Mouse (Mus musculus) cerebellum, adult 2 months (tissue): ENCODE measurements around the gene Mlst8. TPM values are rescaled to one million over a fixed set of nuclear protein-coding genes. Genes with fewer than 3 reads are reported as not detected.

Experiments used
- DNase-seq, 2 experiments: peaks; one replicate each; pipeline ENCODE4 v3.0.0; 2021
- H3K27ac ChIP-seq: fragments of 200-500 bp; 2 replicates; pipeline ENCODE4 v1.5.1; 2012; ENCODE audit warnings: low read length, control low read depth, inconsistent platforms; ENCODE audit not compliant: insufficient read depth
- H3K27me3 ChIP-seq: fragments of 200-500 bp; 2 replicates; pipeline ENCODE4 v1.6.1; 2012; ENCODE audit warnings: inconsistent platforms, mild to moderate bottlenecking, low read length, moderate library complexity; ENCODE audit not compliant: control insufficient read depth, insufficient read depth
- H3K4me1 ChIP-seq: fragments of 200-500 bp; 2 replicates; pipeline ENCODE4 v1.6.1; 2011; ENCODE audit warnings: low read length; ENCODE audit not compliant: control insufficient read depth, insufficient read depth
- H3K4me3 ChIP-seq: fragments of 200-500 bp; replicated peaks from 2 replicates; pipeline ENCODE3; 2011; ENCODE audit warnings: mild to moderate bottlenecking, low read depth, low read length, control low read depth; ENCODE audit not compliant: insufficient read depth
- CTCF ChIP-seq: fragments of 200-500 bp; IDR thresholded peaks from 2 replicates; pipeline ENCODE4 v1.5.1; 2011; ENCODE audit warnings: low read depth, mild to moderate bottlenecking, control low read depth, low read length, moderate library complexity, borderline replicate concordance; ENCODE audit not compliant: insufficient read depth
- POLR2A ChIP-seq: fragments of 200-500 bp; IDR thresholded peaks from 2 replicates; pipeline ENCODE4 v1.6.1; 2011; ENCODE audit warnings: low read length, control low read depth, borderline replicate concordance; ENCODE audit not compliant: insufficient read depth
- WGBS: fragments of 180-500 bp; shearing (Covaris S2); methylation state at CpG from one replicate; pipeline ENCODE4 v1.1.7; 2018; 5-methylcytosine and 5-hydroxymethylcytosine counted together
- polyA plus RNA-seq: library from polyadenylated mRNA; depleted of rRNA; stranded (reverse); fragments of >200 nt; gene quantifications from 2 replicates; pipeline ENCODE4 v1.2.3, GENCODE M21; 2012; rRNA removed

Mlst8 gene
- 55.9 and 63.5 TPM in 2 replicates for polyA plus RNA-seq

DNA sequence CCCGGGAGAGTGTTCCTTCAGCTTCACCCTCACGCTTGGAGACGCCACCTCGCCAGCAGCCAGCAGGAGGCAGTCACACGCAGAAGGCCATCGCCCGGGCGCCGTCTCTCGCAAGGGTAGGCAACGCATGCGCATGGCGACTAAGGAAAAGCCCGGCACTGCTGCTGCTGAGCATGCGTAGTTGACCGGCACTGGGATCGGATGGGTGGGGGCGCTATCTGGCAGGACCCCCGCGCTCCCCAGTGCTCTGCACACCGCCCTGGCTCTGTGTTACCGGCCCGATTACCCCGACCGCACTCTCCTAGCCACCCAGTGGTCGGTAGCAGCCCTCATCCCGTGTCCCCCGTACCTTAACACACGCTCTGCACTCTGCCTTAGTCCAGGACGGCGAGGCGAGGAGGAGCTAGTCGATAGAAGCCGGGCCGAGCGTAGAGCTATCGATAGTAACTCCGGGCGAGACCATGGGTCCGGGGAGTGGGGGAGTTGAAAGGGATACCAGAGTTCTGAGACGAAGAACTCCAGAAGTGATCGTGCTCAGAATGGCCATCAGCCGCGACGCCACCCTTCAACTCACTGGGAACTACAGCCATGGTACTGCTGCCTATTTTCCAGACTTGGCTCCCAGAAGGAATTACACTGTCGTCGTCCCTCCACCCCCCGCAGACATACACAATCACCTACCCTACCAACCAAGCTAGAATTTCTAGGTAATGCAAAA, at the start of gene Mlst8:
Mlst8 (minus strand) TSS at position 416 of the 718 bp plus-strand sequence.
- no peaks in the 10 kb centered on the region for H3K27me3 ChIP-seq
- peaks cover 14% of the 10 kb centered on the region for H3K4me1 ChIP-seq
- DNase-seq: peak; percentile 97 to 100
- under 1% methylated on average over 48 of the region's 48 CpGs for WGBS
- peak; percentile 96 for TF ChIP-seq POLR2A
- peak; percentile 84 for TF ChIP-seq CTCF
- peak within 1 kb of the TSS; percentile 94 for H3K27ac ChIP-seq
- peak within 1 kb of the TSS; percentile 89 for H3K4me3 ChIP-seq

DNA sequence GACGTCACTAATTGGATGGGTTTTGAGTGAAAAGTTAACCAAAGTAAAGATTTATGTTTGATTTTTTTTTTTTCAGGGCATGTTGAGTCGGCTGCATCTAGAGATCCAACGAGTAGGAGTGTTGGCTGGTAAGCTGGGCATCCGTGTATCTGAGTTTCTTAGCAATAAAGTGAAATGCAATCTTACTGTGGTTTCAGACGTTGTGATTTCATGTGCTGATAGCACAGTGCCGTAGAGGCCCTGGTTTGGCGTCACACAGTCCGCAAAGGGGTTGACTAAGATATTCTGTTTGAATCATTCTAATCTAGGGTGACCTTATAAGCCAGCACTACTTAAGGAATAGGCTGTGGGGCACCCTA, 49.7 kb upstream of the Mlst8 start:
- Histone ChIP-seq H3K4me3 (peak overlapping the region; percentile 66), H3K27ac (0 out of 2 replicates have a peak overlapping the region, but pooled peaks have one; percentile 2), H3K4me1 (peaks cover 27% of the 10 kb centered on the region), H3K27me3 (no peaks in the 10 kb centered on the region)
- DNase-seq: no peak
- WGBS: under 1% methylated on average over 8 of the region's 8 CpGs
- no peak for TF ChIP-seq CTCF
- TF ChIP-seq POLR2A: no peak

DNA sequence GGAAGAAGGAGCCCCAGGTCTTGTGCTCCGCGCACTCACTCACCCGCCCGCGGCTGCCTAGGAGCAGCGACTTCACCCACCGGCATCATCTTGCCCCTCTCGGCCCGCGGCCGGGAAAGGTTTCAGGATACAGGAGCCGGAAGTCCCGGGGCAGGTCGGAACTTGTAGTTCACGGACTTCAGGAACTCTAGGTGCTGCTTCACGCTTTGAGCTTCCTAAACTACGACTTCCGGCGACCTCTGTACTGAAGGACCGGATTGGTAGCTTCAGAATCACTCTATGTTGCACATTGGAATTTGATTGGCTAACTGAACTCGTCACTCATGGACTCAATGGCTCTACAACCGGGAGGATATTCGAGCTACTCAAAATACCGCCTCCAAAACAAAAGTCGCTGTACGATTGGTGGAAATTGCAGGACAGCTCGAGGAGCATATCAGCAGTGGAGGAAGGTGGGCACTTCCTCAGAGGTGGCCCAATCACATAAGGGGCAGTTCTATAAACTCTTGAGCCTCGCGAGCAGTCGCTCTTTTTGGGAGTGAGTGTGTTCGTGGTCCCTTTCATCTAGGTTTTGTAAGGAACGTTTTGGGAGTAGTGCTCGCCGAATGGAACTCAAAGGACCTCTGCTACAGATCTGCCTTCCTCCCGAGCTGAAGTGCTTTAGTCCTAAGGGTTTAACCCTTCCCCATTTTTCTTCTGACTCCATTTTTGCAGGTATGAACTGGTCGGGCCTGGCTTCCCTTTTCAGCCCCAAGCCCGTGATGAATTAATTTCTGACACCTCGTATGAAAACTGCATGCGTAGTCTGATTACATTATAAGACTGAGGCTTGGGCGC, 49.1 kb upstream of the Mlst8 start, which contains the start of gene Traf7:
Traf7 (minus strand) TSS at position 216 of the 837 bp plus-strand sequence.
- peak; percentile 91 to 99 for DNase-seq
- TF ChIP-seq POLR2A (peak; percentile 99; the same call in 1 of the 2 replicates), CTCF (no peak)
- under 1% methylated on average over 40 of the region's 40 CpGs for WGBS
- H3K27ac ChIP-seq: peak within 1 kb of the TSS; percentile 26; the same call in 1 of the 2 replicates
- H3K4me1 ChIP-seq: peaks cover 23% of the 10 kb centered on the region
- H3K4me3 ChIP-seq: peak within 1 kb of the TSS; percentile 74
- no peaks in the 10 kb centered on the region for H3K27me3 ChIP-seq

DNA sequence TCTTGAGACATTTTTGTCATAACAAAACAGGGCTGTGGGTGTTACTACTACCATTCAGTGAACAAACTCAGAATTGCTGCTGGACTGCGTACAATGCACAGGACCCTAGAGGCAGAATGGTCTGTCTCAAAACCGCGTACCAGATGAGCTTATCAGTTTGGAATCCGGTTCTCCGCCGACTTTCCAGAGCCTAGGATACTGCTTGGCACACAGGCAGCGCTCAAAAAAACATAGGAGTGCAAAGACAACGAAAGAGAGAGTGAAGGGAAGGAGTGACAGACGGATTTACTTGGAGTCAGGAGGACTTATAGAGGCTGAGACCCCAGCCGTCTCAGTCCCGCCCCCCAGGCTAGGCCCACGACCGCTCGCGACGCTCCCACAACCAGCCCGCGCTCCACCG, 48.4 kb upstream of the Mlst8 start:
- under 1% methylated on average over 19 of the region's 19 CpGs for WGBS
- H3K27ac ChIP-seq: peak overlapping the region; percentile 26; the same call in 1 of the 2 replicates
- no peak for DNase-seq
- no peaks in the 10 kb centered on the region for H3K27me3 ChIP-seq
- TF ChIP-seq CTCF (no peak), POLR2A (no peak)
- peaks cover 22% of the 10 kb centered on the region for H3K4me1 ChIP-seq
- H3K4me3 ChIP-seq: peak overlapping the region; percentile 74

DNA sequence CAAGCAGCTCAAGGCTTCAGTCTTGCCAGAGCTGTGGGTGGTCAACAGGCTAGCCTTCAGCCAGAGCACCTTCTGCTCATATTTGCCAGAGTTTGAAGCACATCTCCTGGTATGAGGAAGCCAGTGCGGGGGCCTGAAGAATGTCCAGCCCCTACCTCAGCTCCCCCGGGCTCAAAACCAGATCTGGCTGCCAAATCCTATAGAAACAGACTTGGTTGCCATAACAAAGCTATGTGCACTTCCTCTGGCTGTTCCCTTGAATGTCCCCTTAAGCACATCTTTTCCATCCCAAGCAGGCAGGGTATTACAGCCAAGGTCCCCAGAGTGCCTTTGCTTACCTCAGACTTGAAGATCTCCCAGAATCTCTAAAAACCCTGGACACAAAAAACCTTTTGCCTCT, 45.9 kb upstream of the Mlst8 start:
- Histone ChIP-seq H3K4me3 (no peak overlapping the region), H3K4me1 (peaks cover 11% of the 10 kb centered on the region), H3K27ac (no peak overlapping the region), H3K27me3 (no peaks in the 10 kb centered on the region)
- no peak for DNase-seq
- no peak for TF ChIP-seq POLR2A
- TF ChIP-seq CTCF: no peak
- 25% methylated on average over 2 of the region's 2 CpGs for WGBS

DNA sequence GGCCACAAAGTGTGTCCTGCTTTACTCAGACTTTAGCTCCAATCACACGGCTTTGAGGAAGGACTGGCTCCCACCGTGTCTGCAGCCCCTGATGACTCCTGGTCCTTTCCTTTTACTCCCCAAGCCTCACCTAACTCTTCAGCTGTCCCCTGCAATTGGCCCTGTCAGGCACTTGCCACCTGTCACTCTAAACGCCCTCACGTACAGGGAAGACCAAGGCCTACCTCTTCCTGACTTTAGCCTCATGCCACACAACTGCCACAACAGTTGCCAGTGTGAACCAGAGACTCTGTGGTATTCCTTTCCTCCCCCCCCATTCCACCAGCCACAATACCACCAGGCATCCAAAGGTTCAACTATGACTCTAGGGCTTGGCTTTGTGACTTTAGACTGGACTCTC, 41.6 kb upstream of the Mlst8 start:
- Histone ChIP-seq H3K27ac (no peak overlapping the region), H3K4me1 (peaks cover 3% of the 10 kb centered on the region; the same call in 1 of the 2 replicates), H3K27me3 (no peaks in the 10 kb centered on the region), H3K4me3 (no peak overlapping the region)
- 74% methylated on average over 4 of the region's 4 CpGs for WGBS
- DNase-seq: no peak
- TF ChIP-seq POLR2A (no peak), CTCF (no peak)

DNA sequence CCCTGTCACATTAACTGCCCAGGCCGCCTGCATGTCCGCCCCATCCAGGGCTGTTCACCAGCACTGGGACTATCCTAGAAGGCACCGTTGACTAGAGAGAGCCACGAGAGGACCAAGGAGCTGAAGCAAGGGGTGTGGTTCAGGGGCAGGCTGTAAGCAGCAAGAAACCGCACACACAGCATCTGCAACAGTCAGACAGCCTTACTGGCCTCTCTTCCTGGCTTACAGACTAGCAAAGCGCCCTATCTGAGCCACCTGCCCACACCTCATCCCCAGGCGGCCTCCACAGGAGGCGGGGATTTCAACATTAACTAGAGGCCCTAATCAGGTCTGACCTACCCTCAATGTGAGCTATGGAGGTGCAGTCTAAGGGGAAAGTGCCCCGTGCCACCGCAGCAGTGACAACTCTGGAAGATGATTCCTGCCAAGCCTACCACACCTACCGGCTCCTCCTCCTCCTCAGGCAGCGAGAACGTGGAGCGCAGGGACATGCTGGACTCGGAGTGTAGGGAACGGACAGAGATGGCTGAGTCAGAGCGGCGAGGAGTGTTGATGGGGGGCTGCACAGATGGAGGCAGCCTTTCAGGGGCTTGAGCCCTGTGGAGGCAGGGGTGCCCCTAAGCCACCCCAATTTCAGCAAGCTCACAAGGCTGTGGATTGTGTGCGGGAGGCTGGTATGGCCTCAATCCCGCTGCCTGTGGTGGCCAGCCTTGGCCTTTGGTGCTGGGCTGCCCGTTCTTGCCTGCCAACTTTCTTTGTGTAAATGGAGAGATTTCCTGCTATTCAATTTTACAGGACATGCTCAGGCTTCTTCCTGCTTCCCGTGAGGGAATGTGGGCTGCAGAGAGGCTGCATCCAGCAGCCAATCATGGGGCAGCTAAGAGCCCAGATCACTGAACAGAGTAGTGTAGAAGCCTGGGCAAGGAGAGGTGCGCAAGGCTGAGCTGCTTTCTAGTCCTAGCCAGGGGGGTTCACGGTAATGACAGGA, 35.7 kb upstream of the Mlst8 start:
- WGBS: 86% methylated on average over 24 of the region's 24 CpGs
- no peak overlapping the region for H3K27ac ChIP-seq
- H3K4me3 ChIP-seq: no peak overlapping the region
- TF ChIP-seq CTCF: no peak
- TF ChIP-seq POLR2A: no peak
- peaks cover 3% of the 10 kb centered on the region; the same call in 1 of the 2 replicates for H3K4me1 ChIP-seq
- no peak for DNase-seq
- H3K27me3 ChIP-seq: no peaks in the 10 kb centered on the region

DNA sequence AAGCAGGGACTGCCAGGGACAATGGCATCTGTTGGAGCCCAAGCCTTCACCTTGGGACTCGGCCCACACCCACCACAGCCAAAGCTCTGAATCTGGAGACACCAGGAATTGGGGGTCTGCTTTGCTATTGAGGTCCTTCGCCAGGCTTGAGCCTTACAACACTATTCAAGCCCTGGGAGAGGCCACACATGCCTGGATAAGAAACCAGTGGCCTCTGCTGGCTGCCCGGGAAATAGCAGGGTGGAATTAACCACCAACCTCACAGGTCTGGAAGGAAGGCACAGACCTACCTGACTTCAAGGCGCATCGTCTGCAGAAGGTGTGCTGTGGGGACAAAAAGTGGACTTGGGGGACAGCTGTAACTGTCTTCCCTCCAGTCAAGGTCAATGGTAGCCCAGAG, 34.7 kb upstream of the Mlst8 start:
- peaks cover 3% of the 10 kb centered on the region; the same call in 1 of the 2 replicates for H3K4me1 ChIP-seq
- peak; percentile 72; the same call in 1 of the 2 replicates for TF ChIP-seq CTCF
- TF ChIP-seq POLR2A: no peak
- WGBS: 29% methylated on average over 5 of the region's 5 CpGs
- no peak overlapping the region for H3K27ac ChIP-seq
- no peak overlapping the region for H3K4me3 ChIP-seq
- DNase-seq: peak; percentile 65 to 74
- no peaks in the 10 kb centered on the region for H3K27me3 ChIP-seq
